Mouse (Mus musculus) mouse trophoblast stem cell (cell line): ENCODE data around the gene Prdx2.

ENCODE experiments used
- in situ Hi-C, 2 experiments: fragments of 300-500 bp; cut with MseI, MboI; formaldehyde crosslinking; loops; 2 replicates in 1 of 2; 3 replicates in 1 of 2; pipeline ENCODE4 v1.15.1; 2025

Gene Prdx2

GRCm38 (mm10) chr8:84947241-84947545 is 22.2 kb upstream of the Prdx2 start:
- in situ Hi-C loops, result no loop called here

GRCm38 (mm10) chr8:84949753-84950152 is 19.6 kb upstream of the Prdx2 start:
- in situ Hi-C loops, result no loop called here

- in situ Hi-C loops, result no loop called here
Measured at GRCm38 (mm10) chr8:84952612-84953255, 16.7 kb upstream of the Prdx2 start.

- in situ Hi-C loops, result loop anchor here in 1 of 2 experiments (5.0 kb wide), 1 partner anchor 34 kb away; no protein-coding TSS in a partner anchor
Measured at GRCm38 (mm10) chr8:84956768-84957167, 12.6 kb upstream of the Prdx2 start.

- in situ Hi-C loops, result loop anchor here in 1 of 2 experiments (5.0 kb wide), 1 partner anchor 38 kb away; no protein-coding TSS in a partner anchor
Measured at GRCm38 (mm10) chr8:84959811-84960210, 9.6 kb upstream of the Prdx2 start.

GRCm38 (mm10) chr8:84963952-84964351 is 5.4 kb upstream of the Prdx2 start:
- in situ Hi-C loops, result no loop called here

GRCm38 (mm10) chr8:84965731-84966291 is 3.6 kb upstream of the Prdx2 start:
- in situ Hi-C loops, result no loop called here

GRCm38 (mm10) chr8:84966603-84967002 is 2.8 kb upstream of the Prdx2 start:
- in situ Hi-C loops, result no loop called here

GRCm38 (mm10) chr8:84967532-84968304 is 1.7 kb upstream of the Prdx2 start:
- in situ Hi-C loops, result no loop called here

- in situ Hi-C loops, result no loop called here
Measured at GRCm38 (mm10) chr8:84968650-84969049, 737 bp upstream of the Prdx2 start.

- in situ Hi-C loops, result no loop called here
Measured at GRCm38 (mm10) chr8:84970135-84970790, 876 bp downstream of the Prdx2 start.

GRCm38 (mm10) chr8:84970913-84971312 is 1.5 kb downstream of the Prdx2 start:
- in situ Hi-C loops, result no loop called here

- in situ Hi-C loops, result no loop called here
Measured at GRCm38 (mm10) chr8:84973079-84973478, 3.7 kb downstream of the Prdx2 start.

GRCm38 (mm10) chr8:84973803-84974542 is 4.6 kb downstream of the Prdx2 start:
- in situ Hi-C loops, result no loop called here

- in situ Hi-C loops, result no loop called here
Measured at GRCm38 (mm10) chr8:84974543-84975142, 5.3 kb downstream of the Prdx2 start.

GRCm38 (mm10) chr8:84975434-84975833 is 6.0 kb downstream of the Prdx2 start:
- in situ Hi-C loops, result no loop called here

- in situ Hi-C loops, result no loop called here
Measured at GRCm38 (mm10) chr8:84976031-84976762, 6.8 kb downstream of the Prdx2 start.

GRCm38 (mm10) chr8:84976763-84977434 is 7.5 kb downstream of the Prdx2 start:
- in situ Hi-C loops, result no loop called here

GRCm38 (mm10) chr8:84977435-84978247 is 8.3 kb downstream of the Prdx2 start:
- in situ Hi-C loops, result no loop called here
